20 mouse cellular contexts compared by ENCODE assay signal in genomic region chr1:151709734-151710022, GRCm38 (mm10). TPM values are rescaled to one million over a fixed set of nuclear protein-coding genes. Genes with fewer than 3 reads are reported as not detected.
DNase-seq lines count a peak whose midpoint lies in the region; ATAC-seq lines count a peak whose summit lies in the region.
"Had no signal": no experiment of that assay in that cellular context is flagged by ENCODE, and none has a peak within 500 bp of the region (broad histone marks: within the 10 kb centered on the region; RNA-seq: fewer than 3 reads in every experiment).

No protein-coding gene starts in this region.

- 0 out of 2 replicates have a peak overlapping the region, but pooled peaks have one; percentile 3 for H3K4me2 ChIP-seq in heart, embryonic 15.5 days
- H3K4me2 ChIP-seq in lung, embryonic 15.5 days: peak overlapping the region; percentile 33
- peak overlapping the region; percentile 30; the same call in 1 of the 2 replicates for H3K4me2 ChIP-seq in intestine, embryonic 15.5 days (replicated peaks)
- H3K4me2 ChIP-seq in limb, embryonic 13.5 days (replicated peaks): no peak overlapping the region
- no peak overlapping the region for H3K4me2 ChIP-seq in forebrain, embryonic 14.5 days (ENCODE audit: low read length)
- H3K4me2 ChIP-seq: embryonic facial prominence, embryonic 13.5 days; neural tube, embryonic 12.5 days; stomach, embryonic 15.5 days had no signal

- H3K27me3 ChIP-seq in heart, embryonic 15.5 days: no peaks in the 10 kb centered on the region
- peaks cover 5% of the 10 kb centered on the region; the same call in 1 of the 2 replicates for H3K27me3 ChIP-seq in lung, embryonic 15.5 days
- 0 out of 2 replicates have a peak, but pooled peaks cover 4% of the 10 kb centered on the region for H3K27me3 ChIP-seq in intestine, embryonic 15.5 days (replicated peaks)
- 0 out of 2 replicates have a peak, but pooled peaks cover 3% of the 10 kb centered on the region for H3K27me3 ChIP-seq in limb, embryonic 13.5 days
- no peaks in the 10 kb centered on the region for H3K27me3 ChIP-seq in forebrain, embryonic 14.5 days (replicated peaks; ENCODE audit: control insufficient read depth, insufficient read depth, low read length)
- H3K27me3 ChIP-seq: neural tube, embryonic 12.5 days; Patski; stomach, embryonic 15.5 days had no signal

- no peak overlapping the region for H3K27ac ChIP-seq in heart, embryonic 15.5 days
- H3K27ac ChIP-seq in lung, embryonic 15.5 days: peak overlapping the region; percentile 63
- no peak overlapping the region for H3K27ac ChIP-seq in intestine, embryonic 15.5 days
- no peak overlapping the region; the same call in 1 of the 2 replicates for H3K27ac ChIP-seq in limb, embryonic 13.5 days
- no peak overlapping the region for H3K27ac ChIP-seq in forebrain, embryonic 14.5 days (ENCODE audit: low read depth, low read length)
- H3K27ac ChIP-seq: embryonic facial prominence, embryonic 13.5 days; left cerebral cortex, adult 2 months; neural tube, embryonic 12.5 days; stomach, embryonic 15.5 days had no signal

- no peak for ATAC-seq in heart, embryonic 15.5 days (replicated peaks; ENCODE audit: insufficient number of reproducible peaks, insufficient read depth, low FRiP score, low read depth)
- ATAC-seq in lung, embryonic 15.5 days (ENCODE audit: borderline replicate concordance, extremely low read depth, low FRiP score, low TSS enrichment): peak; percentile 43; the same call in 1 of the 2 replicates
- peak; percentile 35; the same call in 1 of the 2 replicates for ATAC-seq in intestine, embryonic 15.5 days
- peak; percentile 35; the same call in 1 of the 2 replicates for ATAC-seq in limb, embryonic 13.5 days (ENCODE audit: low FRiP score, low read depth)
- no peak for ATAC-seq in erythroid progenitor cell, adult 5-6 weeks (replicated peaks; ENCODE audit: low FRiP score, poor library complexity, severe bottlenecking)
- ATAC-seq in forebrain, embryonic 14.5 days: no peak
- ATAC-seq: activated CD4-positive, CD25-positive, alpha-beta regulatory T cell, adult 4 months; Patski had no signal

- H3K9ac ChIP-seq in heart, embryonic 15.5 days: no peak overlapping the region
- H3K9ac ChIP-seq in lung, embryonic 15.5 days: no peak overlapping the region
- no peak overlapping the region for H3K9ac ChIP-seq in intestine, embryonic 15.5 days
- H3K9ac ChIP-seq in limb, embryonic 13.5 days: no peak overlapping the region
- H3K9ac ChIP-seq in forebrain, embryonic 14.5 days (ENCODE audit: low read length): no peak overlapping the region
- H3K9ac ChIP-seq: embryonic facial prominence, embryonic 13.5 days; neural tube, embryonic 12.5 days; stomach, embryonic 15.5 days had no signal

- H3K4me3 ChIP-seq in heart, embryonic 15.5 days: no peak overlapping the region
- no peak overlapping the region for H3K4me3 ChIP-seq in lung, embryonic 15.5 days
- no peak overlapping the region for H3K4me3 ChIP-seq in intestine, embryonic 15.5 days (replicated peaks)
- no peak overlapping the region for H3K4me3 ChIP-seq in limb, embryonic 13.5 days
- H3K4me3 ChIP-seq in forebrain, embryonic 14.5 days (ENCODE audit: low read depth, low read length): no peak overlapping the region
- H3K4me3 ChIP-seq: embryonic facial prominence, embryonic 13.5 days; left cerebral cortex, adult 2 months; neural tube, embryonic 12.5 days; stomach, embryonic 15.5 days had no signal

- no peaks in the 10 kb centered on the region for H3K36me3 ChIP-seq in heart, embryonic 15.5 days
- H3K36me3 ChIP-seq in lung, embryonic 15.5 days: no peaks in the 10 kb centered on the region
- H3K36me3 ChIP-seq in intestine, embryonic 15.5 days: no peaks in the 10 kb centered on the region
- H3K36me3 ChIP-seq in limb, embryonic 13.5 days: no peaks in the 10 kb centered on the region
- H3K36me3 ChIP-seq in forebrain, embryonic 14.5 days (ENCODE audit: control insufficient read depth, insufficient read depth, low read length): no peaks in the 10 kb centered on the region
- H3K36me3 ChIP-seq: embryonic facial prominence, embryonic 13.5 days; neural tube, embryonic 12.5 days; stomach, embryonic 15.5 days had no signal

- H3K9me3 ChIP-seq in heart, embryonic 15.5 days (replicated peaks): no peaks in the 10 kb centered on the region
- H3K9me3 ChIP-seq in lung, embryonic 15.5 days: no peaks in the 10 kb centered on the region
- no peaks in the 10 kb centered on the region for H3K9me3 ChIP-seq in intestine, embryonic 15.5 days
- no peaks in the 10 kb centered on the region for H3K9me3 ChIP-seq in limb, embryonic 13.5 days
- H3K9me3 ChIP-seq in forebrain, embryonic 14.5 days (replicated peaks; ENCODE audit: control insufficient read depth, low read length): no peaks in the 10 kb centered on the region
- H3K9me3 ChIP-seq: embryonic facial prominence, embryonic 13.5 days; neural tube, embryonic 12.5 days; stomach, embryonic 15.5 days had no signal

- intact Hi-C loops in heart, postnatal 36 days (cut with DNase I): loop anchor here (5.0 kb wide), 2 partner anchors 217 to 247 kb away; no protein-coding TSS in a partner anchor

- DNase-seq in heart, postnatal 36 days: no peak
- no peak for DNase-seq in lung, postnatal 14 days
- no peak for DNase-seq in forebrain, embryonic 14.5 days (ENCODE audit: low spot score)
- DNase-seq: adrenal gland, postnatal 25 days; cerebellum, adult 2 months; liver; lung, adult 2 months; spleen, adult 18-20 months; thymus, postnatal 25 days had no signal

- WGBS in heart, embryonic 15.5 days: 33% methylated on average over 2 of the region's 2 CpGs
- 18% methylated on average over 2 of the region's 2 CpGs for WGBS in lung, embryonic 15.5 days
- WGBS in intestine, embryonic 15.5 days: 31% methylated on average over 2 of the region's 2 CpGs
- 18% methylated on average over 2 of the region's 2 CpGs for WGBS in limb, embryonic 13.5 days
- WGBS in forebrain, embryonic 14.5 days: 58% methylated on average over 2 of the region's 2 CpGs

- peaks cover 19% of the 10 kb centered on the region for H3K4me1 ChIP-seq in heart, embryonic 15.5 days (replicated peaks)
- peaks cover 30% of the 10 kb centered on the region for H3K4me1 ChIP-seq in lung, embryonic 15.5 days
- peaks cover 9% of the 10 kb centered on the region for H3K4me1 ChIP-seq in intestine, embryonic 15.5 days (replicated peaks)
- peaks cover 24% of the 10 kb centered on the region for H3K4me1 ChIP-seq in limb, embryonic 13.5 days
- H3K4me1 ChIP-seq in forebrain, embryonic 14.5 days (ENCODE audit: control insufficient read depth, insufficient read depth, low read length): no peaks in the 10 kb centered on the region
- H3K4me1 ChIP-seq: neural tube, embryonic 12.5 days had no signal

RNA-seq across cellular contexts. Expression of gene Edem3, which starts 45.5 kb away (rescaled TPM):
- polyA plus RNA-seq in heart, embryonic 15.5 days (2015; fragmentation: Nextera tagmentation; extraction: Ambion mirVana): 10.6 and 11.5 TPM in 2 replicates
- total RNA-seq in heart, postnatal 36 days (2021): 10 to 100 TPM; 19.6 to 19.9 TPM
- 15.2 and 15.9 TPM in 2 replicates for polyA plus RNA-seq in lung, embryonic 15.5 days (2015; fragmentation: Nextera tagmentation; extraction: Ambion mirVana)
- 12.5 and 13.2 TPM in 2 replicates for polyA plus RNA-seq in intestine, embryonic 15.5 days (2015; fragmentation: Nextera tagmentation; extraction: Ambion mirVana)
- polyA plus RNA-seq in limb, embryonic 13.5 days (2015; fragmentation: Nextera tagmentation; extraction: Ambion mirVana): 17.3 and 19.6 TPM in 2 replicates
- 15.5 and 16.6 TPM in 2 replicates for total RNA-seq in erythroid progenitor cell, adult 5-6 weeks (2015; ENCODE audit: low replicate concordance)
- total RNA-seq in erythroid progenitor cell, adult 5-6 weeks (2017; ENCODE audit: low replicate concordance): 21.2 and 22.6 TPM in 2 replicates
- polyA plus RNA-seq in forebrain, embryonic 14.5 days (2014; fragmentation: Nextera tagmentation; extraction: Ambion mirVana): 16.3 and 22.0 TPM in 2 replicates

Comparison
In these comparisons a context has a peak if more than half of its experiments do, and no peak if none do; other contexts are left out.
1. ATAC-seq: peak in lung, embryonic 15.5 days (single experiment), intestine, embryonic 15.5 days (single experiment) and limb, embryonic 13.5 days (single experiment); none in heart, embryonic 15.5 days (single experiment), erythroid progenitor cell, adult 5-6 weeks (single experiment) and forebrain, embryonic 14.5 days (single experiment).
2. H3K4me2 ChIP-seq: peak in heart, embryonic 15.5 days (single experiment), lung, embryonic 15.5 days (single experiment) and intestine, embryonic 15.5 days (single experiment); none in limb, embryonic 13.5 days (single experiment) and forebrain, embryonic 14.5 days (single experiment).